Mouse (Mus musculus): ENCODE results near the gene Hoxc8. TPM values are rescaled to one million over a fixed set of nuclear protein-coding genes. Genes with fewer than 3 reads are reported as not detected.

The Hoxc8 gene
- polyA plus RNA-seq, 1 experiment from 2014 or later = not detected

DNA sequence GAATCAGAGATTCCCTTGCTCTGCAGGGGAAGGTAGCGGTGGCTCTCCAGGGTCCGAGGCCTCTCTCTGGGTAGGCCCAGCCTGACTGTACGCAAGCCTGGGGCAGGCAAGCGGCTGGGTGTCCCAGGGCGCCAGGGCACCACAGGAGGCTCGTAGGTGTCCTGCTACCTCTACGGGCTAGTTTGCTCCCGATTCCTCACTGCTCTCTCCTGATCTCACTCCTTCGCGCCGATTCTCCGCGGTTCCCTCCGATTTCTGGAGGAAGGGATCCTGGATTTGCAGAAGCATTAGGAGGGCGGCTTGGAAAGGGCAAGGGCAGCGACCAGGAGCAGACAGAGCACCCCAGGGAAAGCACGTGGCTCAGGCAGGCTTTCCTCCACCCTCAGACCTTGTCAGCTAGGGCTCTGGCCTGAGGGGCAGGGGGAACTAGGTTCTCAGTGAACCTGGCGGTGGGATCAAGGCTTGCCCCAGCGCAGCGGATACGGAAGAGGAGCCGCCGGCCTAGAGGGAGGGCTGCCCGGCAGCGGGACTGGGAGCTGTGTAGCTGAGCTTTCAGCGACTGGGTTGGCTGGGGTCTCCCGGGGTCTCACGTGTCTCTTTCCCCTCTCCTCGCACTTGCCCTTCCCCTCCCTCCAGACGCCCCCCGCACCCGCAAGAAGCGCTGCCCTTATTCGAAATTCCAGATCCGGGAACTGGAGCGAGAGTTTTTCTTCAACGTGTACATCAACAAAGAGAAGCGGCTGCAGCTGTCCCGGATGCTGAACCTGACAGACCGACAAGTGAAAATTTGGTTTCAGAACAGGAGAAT, 34.4 kb upstream of the Hoxc8 start:
- H3K27ac ChIP-seq = no peak overlapping the region
- H3K27me3 ChIP-seq (ENCODE audit: insufficient read depth, poor library complexity, severe bottlenecking) = peaks cover 100% of the 10 kb centered on the region
- H3K4me1 ChIP-seq (replicated peaks) = no peaks in the 10 kb centered on the region; the same call in 1 of the 2 replicates
- no peaks in the 10 kb centered on the region for H3K9me3 ChIP-seq
- H3K36me3 ChIP-seq = no peaks in the 10 kb centered on the region
- peak; percentile 75 for DNase-seq (ENCODE audit: low spot score)
- under 1% methylated on average over 40 of the region's 40 CpGs for WGBS
- H3K4me3 ChIP-seq = no peak overlapping the region

DNA sequence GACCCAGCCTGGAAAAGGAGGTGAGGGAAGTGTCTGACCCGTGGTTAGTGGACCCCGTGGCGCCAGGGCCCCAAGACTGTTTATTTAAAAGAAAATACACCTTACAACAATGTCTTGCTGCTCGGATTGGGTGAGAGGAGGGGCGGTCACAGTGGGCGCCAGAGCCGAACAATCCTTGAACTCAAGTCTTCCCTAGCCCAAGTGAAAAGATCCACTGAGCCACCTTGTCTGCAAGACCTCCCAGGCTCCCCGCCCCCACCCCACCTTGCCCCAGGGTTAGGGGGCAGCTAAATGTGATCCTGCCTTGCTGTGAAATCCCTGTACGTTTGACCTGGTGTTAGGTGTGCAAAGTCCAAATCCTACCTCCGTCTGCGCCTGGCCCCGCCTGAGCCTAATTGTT, 33.5 kb upstream of the Hoxc8 start:
- no peaks in the 10 kb centered on the region; the same call in 1 of the 2 replicates for H3K4me1 ChIP-seq (replicated peaks)
- under 1% methylated on average over 12 of the region's 12 CpGs for WGBS
- no peaks in the 10 kb centered on the region for H3K9me3 ChIP-seq
- H3K4me3 ChIP-seq = no peak overlapping the region
- no peak for DNase-seq (ENCODE audit: low spot score)
- no peaks in the 10 kb centered on the region for H3K36me3 ChIP-seq
- no peak overlapping the region for H3K27ac ChIP-seq
- H3K27me3 ChIP-seq (ENCODE audit: insufficient read depth, poor library complexity, severe bottlenecking) = peaks cover 100% of the 10 kb centered on the region

DNA sequence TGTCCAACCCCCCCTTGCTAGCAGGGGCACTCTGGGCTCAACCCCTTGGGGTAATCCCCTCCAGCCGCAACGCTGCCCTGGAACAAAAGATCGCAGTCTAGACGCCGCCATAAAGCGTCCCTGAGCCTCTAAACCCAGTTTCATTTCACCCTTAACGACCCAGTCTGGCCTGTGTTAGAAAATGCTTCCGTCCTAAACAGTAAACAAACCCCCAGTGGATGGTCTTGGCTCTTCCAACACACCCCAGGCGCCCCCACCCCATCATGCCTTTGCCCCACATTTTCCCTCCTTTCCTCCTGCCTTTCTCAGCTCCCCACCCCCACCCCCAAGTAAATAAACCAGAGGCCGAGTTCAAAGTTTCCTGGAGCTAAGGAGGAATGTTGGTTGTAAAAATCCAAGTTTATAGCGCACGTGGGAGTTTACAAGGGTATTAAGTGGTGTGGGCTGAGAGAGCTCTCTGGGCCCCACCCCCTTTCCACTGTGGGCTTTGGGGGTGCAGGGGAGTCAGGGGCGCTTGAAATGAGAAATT, 30.7 kb upstream of the Hoxc8 start:
- no peak for DNase-seq (ENCODE audit: low spot score)
- Histone ChIP-seq H3K27me3 (ENCODE audit: insufficient read depth, poor library complexity, severe bottlenecking) (peaks cover 100% of the 10 kb centered on the region), H3K36me3 (no peaks in the 10 kb centered on the region), H3K4me1 (replicated peaks) (no peaks in the 10 kb centered on the region; the same call in 1 of the 2 replicates), H3K27ac (no peak overlapping the region), H3K9me3 (no peaks in the 10 kb centered on the region), H3K4me3 (no peak overlapping the region)
- under 1% methylated on average over 13 of the region's 13 CpGs for WGBS

DNA sequence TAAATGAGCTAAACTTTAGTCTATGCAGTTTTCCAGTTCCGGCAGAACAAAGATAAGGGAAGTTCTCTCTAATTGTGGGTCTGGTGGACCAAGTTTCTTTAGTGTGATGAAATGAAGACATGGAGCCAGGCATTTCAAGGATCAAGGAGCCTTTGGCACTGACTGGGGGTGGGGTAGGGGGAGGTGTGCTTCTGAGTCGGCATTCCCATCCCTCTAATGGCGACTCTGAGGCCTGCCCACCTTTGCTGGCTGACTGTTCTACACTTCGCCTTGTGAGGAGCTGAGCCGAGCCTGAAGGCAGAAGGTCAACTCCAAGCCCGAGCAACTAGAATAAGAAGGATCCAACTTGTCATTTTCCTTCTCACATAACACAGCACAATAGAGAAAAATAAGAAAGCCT, 28.7 kb upstream of the Hoxc8 start:
- WGBS = 6% methylated on average over 6 of the region's 6 CpGs
- Histone ChIP-seq H3K27ac (no peak overlapping the region), H3K36me3 (no peaks in the 10 kb centered on the region), H3K9me3 (no peaks in the 10 kb centered on the region), H3K27me3 (ENCODE audit: insufficient read depth, poor library complexity, severe bottlenecking) (peaks cover 100% of the 10 kb centered on the region), H3K4me1 (replicated peaks) (no peaks in the 10 kb centered on the region; the same call in 1 of the 2 replicates), H3K4me3 (no peak overlapping the region)
- DNase-seq (ENCODE audit: low spot score) = no peak

DNA sequence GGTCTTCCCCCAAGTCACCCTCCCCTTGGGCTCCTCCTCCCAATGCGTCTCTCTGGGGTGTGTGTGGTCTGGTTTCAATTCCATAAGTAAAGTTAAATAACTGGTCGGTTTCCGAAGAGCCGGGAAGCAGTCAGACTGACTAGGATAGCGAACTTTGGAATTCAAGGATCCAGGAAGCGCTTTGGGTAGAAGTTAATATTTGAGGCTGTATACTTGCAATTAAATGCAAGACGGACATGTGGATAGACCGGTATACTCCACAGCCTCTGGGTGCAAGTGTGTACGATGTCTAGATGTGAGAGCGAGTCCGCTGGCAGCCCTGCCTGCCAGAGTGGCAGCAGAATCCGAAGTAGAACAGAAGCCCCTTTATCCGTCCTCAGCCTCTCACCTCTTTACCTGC, 27.9 kb upstream of the Hoxc8 start:
- peak; percentile 53 for DNase-seq (ENCODE audit: low spot score)
- Histone ChIP-seq H3K27ac (no peak overlapping the region), H3K36me3 (no peaks in the 10 kb centered on the region), H3K4me3 (no peak overlapping the region), H3K27me3 (ENCODE audit: insufficient read depth, poor library complexity, severe bottlenecking) (peaks cover 100% of the 10 kb centered on the region), H3K4me1 (replicated peaks) (no peaks in the 10 kb centered on the region; the same call in 1 of the 2 replicates), H3K9me3 (no peaks in the 10 kb centered on the region)
- WGBS = 2% methylated on average over 13 of the region's 13 CpGs

DNA sequence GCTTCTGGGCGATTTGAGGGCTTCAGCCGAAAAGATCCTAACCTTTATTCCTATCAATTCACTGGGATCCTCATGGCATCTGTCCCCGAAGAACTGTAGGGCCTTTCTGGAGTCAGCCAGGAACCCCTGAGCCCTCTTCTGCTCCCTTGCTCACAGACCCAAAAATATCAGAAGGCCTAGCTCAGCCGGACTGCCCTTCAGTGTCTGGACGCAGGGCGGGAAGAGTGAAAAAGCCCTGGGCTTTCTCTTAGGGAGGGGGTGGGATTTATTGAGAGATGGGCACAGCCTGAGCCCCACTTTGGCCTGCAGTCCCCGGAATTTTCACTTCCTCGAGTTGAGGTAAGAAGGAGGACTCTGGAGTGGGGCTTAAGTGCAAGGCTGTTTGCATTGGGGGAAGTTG, 27.1 kb upstream of the Hoxc8 start:
- H3K27ac ChIP-seq = no peak overlapping the region

DNA sequence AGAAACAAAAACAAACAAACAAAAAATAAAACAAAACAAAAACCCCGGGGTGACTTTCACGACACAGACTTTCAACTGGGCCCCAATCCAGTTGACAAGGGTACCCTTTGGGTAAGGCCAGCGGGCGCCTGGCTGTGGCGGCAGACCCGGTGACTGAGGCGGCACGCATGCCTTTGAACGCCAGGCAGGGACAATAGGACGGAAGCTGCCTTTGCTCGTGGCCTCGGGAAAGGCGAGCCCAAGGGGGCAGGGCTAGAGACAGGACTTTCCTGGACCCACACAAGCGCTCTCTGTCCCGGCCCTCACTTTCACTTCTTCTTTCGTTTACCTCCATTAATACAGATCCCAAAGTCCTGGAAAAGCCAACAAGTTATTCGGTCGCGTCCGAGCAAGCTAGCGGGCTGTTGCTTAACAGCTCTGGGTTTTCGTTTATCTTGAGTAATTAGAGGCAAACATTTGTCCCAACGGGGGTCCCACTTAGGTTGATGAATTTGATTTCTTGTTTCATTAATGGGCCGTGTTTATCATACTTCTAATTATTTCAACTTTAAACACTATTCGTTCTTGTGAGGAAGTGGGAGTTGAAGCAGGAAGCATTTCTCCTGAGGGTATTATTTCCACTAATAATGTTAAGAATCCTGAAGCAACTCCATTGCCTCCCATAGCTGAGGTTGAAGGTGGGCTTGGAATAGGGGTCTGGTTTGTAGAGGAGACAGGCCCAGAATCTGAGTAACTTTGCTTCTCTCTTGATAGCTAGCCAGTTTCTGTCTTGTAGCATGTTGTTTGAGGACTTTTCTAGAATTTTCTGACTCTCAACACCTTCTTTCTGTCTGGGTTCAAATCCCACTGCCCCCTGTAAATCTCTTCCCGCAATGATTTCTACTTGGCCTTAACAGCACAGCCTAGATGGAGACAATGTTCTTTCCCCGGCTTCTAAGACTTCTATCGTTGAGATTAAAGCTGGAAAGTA, 26.5 kb upstream of the Hoxc8 start:
- Histone ChIP-seq H3K9me3 (no peaks in the 10 kb centered on the region), H3K27ac (no peak overlapping the region), H3K4me3 (no peak overlapping the region), H3K27me3 (ENCODE audit: insufficient read depth, poor library complexity, severe bottlenecking) (peaks cover 100% of the 10 kb centered on the region), H3K4me1 (replicated peaks) (no peaks in the 10 kb centered on the region; the same call in 1 of the 2 replicates), H3K36me3 (no peaks in the 10 kb centered on the region)
- peak; percentile 75 for DNase-seq (ENCODE audit: low spot score)
- 1% methylated on average over 28 of the region's 28 CpGs for WGBS

More for the DNA sequence above, 27.1 kb upstream of the Hoxc8 start:
- no peaks in the 10 kb centered on the region for H3K36me3 ChIP-seq
- H3K27me3 ChIP-seq (ENCODE audit: insufficient read depth, poor library complexity, severe bottlenecking) = peaks cover 100% of the 10 kb centered on the region
- H3K4me1 ChIP-seq (replicated peaks) = no peaks in the 10 kb centered on the region; the same call in 1 of the 2 replicates
- H3K9me3 ChIP-seq = no peaks in the 10 kb centered on the region
- 2% methylated on average over 8 of the region's 8 CpGs for WGBS
- no peak for DNase-seq (ENCODE audit: low spot score)
- no peak overlapping the region for H3K4me3 ChIP-seq

DNA sequence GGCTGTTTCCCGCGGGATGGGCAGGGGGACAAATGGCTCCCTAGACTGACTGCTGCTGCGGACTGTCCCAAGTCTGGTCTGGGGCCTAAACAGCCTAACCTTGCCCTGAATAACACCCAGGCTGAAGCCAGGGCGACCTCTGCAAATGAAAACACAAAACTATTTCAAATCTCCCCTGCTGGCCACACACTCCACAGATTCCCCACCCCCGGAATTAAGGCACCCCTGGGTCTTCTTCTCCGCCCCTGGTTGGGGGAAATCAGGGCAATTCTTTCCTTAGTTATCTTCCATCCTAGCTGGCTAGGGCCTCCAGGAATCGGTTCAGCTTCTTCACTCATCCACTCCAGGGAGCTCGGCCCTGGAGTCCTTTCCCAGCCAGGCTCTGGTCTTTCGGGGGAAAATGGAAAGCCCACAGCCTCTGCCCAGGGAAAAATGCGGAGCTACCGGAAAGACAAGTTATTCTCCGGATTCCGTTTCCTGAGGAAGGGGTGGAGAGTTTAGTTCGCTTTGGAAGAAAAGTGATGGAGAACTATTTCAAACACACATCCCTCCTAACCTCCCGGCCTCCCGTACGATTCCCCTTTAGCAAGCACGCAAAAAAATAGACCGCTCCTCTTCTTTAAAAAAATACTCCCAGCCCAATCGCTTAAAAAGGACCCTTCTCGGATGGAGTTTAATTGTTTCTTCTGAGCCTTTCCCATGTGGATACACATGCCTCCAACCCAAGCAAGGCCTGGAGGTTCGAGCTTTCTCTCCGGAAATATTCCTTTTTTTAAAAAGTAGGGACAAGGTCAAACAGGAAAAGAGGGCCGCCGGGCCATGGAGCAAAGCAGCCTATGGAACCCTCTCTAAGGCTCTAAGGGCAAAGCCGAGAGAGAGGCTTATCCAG, 25.2 kb upstream of the Hoxc8 start:
- no peak overlapping the region for H3K27ac ChIP-seq
- H3K27me3 ChIP-seq (ENCODE audit: insufficient read depth, poor library complexity, severe bottlenecking) = peaks cover 100% of the 10 kb centered on the region
- WGBS = 2% methylated on average over 26 of the region's 26 CpGs
- no peaks in the 10 kb centered on the region for H3K9me3 ChIP-seq
- H3K4me1 ChIP-seq (replicated peaks) = no peaks in the 10 kb centered on the region; the same call in 1 of the 2 replicates
- H3K36me3 ChIP-seq = no peaks in the 10 kb centered on the region
- DNase-seq (ENCODE audit: low spot score) = no peak
- H3K4me3 ChIP-seq = no peak overlapping the region

DNA sequence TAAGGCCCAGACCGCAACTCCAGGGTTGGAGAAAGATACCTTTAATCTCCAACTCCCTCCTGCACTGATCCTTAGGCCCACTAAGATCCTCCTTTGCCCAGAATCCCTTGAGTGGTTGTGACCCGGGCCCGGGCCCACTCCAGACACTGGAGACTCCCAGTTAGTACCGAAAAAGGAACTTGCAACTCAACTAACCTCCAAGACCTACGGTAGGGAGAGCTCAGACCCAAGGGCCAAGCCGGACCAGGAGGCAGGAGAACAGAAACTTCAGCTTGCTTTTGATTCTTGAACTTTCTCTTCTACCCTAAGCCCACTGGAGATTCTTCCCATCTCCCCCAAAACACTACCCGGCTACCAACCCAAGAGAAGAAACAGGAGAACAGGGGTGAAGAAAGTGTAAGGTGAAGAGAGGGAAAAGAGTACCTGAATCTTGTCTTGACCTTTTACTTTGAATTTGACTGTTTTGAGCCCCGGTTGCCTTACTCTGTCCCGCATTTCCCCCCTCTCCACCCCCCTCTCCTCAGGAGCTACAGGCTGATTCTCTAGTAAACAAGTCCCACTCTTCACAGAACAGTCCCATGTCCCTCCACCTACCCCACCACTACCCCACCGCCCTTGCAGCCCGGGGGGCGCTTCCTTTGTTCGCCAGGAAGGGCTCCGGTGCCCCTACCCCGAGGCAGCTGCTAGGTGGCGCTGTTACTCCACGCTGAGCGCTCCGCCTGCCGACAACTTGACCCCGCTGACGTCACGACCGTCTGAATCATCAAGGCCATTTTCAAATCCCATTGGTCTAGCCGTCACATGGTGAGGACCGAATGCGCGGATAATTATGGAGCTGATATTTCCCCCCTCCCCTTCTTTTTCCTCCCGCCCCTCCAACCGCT, 24.3 kb upstream of the Hoxc8 start:
- H3K36me3 ChIP-seq = no peaks in the 10 kb centered on the region
- H3K9me3 ChIP-seq = no peaks in the 10 kb centered on the region
- DNase-seq (ENCODE audit: low spot score) = peak; percentile 86
- WGBS = 3% methylated on average over 30 of the region's 30 CpGs
- peaks cover 100% of the 10 kb centered on the region for H3K27me3 ChIP-seq (ENCODE audit: insufficient read depth, poor library complexity, severe bottlenecking)
- no peaks in the 10 kb centered on the region; the same call in 1 of the 2 replicates for H3K4me1 ChIP-seq (replicated peaks)
- no peak overlapping the region for H3K27ac ChIP-seq
- H3K4me3 ChIP-seq = peak overlapping the region; percentile 31

DNA sequence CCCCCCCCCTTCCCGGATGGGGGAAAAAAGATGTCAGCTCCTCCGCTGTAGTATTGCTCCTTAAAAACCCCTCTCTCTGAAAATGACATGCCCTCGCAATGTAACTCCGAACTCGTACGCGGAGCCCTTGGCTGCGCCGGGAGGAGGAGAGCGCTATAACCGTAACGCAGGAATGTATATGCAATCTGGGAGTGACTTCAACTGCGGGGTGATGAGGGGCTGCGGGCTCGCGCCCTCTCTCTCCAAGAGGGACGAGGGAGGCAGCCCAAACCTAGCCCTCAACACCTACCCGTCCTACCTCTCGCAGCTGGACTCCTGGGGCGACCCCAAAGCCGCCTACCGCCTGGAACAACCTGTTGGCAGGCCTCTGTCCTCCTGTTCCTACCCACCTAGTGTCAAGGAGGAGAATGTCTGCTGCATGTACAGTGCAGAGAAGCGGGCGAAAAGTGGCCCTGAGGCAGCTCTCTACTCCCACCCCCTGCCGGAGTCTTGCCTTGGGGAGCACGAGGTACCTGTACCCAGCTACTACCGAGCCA, 23.6 kb upstream of the Hoxc8 start, which contains the start of gene Hoxc10:
Gene Hoxc10, plus strand, starts transcription at position 21 of the 536 bp plus-strand sequence.
- 4% methylated on average over 27 of the region's 27 CpGs for WGBS
- Histone ChIP-seq H3K4me1 (replicated peaks) (no peaks in the 10 kb centered on the region; the same call in 1 of the 2 replicates), H3K9me3 (no peaks in the 10 kb centered on the region), H3K27me3 (ENCODE audit: insufficient read depth, poor library complexity, severe bottlenecking) (peaks cover 100% of the 10 kb centered on the region), H3K27ac (no peak within 1 kb of the TSS), H3K4me3 (peak within 1 kb of the TSS; percentile 31), H3K36me3 (no peaks in the 10 kb centered on the region)
- DNase-seq (ENCODE audit: low spot score) = no peak

DNA sequence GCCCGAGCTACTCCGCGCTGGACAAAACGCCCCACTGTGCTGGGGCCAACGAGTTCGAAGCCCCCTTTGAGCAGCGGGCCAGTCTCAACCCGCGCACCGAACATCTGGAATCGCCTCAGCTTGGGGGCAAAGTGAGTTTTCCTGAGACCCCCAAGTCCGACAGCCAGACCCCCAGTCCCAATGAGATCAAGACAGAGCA, 23.2 kb upstream of the Hoxc8 start, which contains the start of gene Hoxc5:
Gene Hoxc5, plus strand, starts transcription at position 132 of the 199 bp plus-strand sequence.
- DNase-seq (ENCODE audit: low spot score) = no peak

More for the DNA sequence above, 23.2 kb upstream of the Hoxc8 start, which contains the start of gene Hoxc5:
- WGBS = 2% methylated on average over 12 of the region's 12 CpGs
- peak within 1 kb of the TSS; percentile 31 for H3K4me3 ChIP-seq
- H3K27me3 ChIP-seq (ENCODE audit: insufficient read depth, poor library complexity, severe bottlenecking) = peaks cover 100% of the 10 kb centered on the region
- H3K4me1 ChIP-seq (replicated peaks) = no peaks in the 10 kb centered on the region; the same call in 1 of the 2 replicates
- no peaks in the 10 kb centered on the region for H3K36me3 ChIP-seq
- no peak within 1 kb of the TSS for H3K27ac ChIP-seq
- no peaks in the 10 kb centered on the region for H3K9me3 ChIP-seq
